Mouse (Mus musculus): ENCODE data around the gene Psmd12. TPM values are rescaled to one million over a fixed set of nuclear protein-coding genes. Genes with fewer than 3 reads are reported as not detected.

Psmd12 gene
- polyA plus RNA-seq (2012; ENCODE audit: insufficient read depth, insufficient read length, missing spikeins): 105 and 113 TPM in 2 replicates

DNA sequence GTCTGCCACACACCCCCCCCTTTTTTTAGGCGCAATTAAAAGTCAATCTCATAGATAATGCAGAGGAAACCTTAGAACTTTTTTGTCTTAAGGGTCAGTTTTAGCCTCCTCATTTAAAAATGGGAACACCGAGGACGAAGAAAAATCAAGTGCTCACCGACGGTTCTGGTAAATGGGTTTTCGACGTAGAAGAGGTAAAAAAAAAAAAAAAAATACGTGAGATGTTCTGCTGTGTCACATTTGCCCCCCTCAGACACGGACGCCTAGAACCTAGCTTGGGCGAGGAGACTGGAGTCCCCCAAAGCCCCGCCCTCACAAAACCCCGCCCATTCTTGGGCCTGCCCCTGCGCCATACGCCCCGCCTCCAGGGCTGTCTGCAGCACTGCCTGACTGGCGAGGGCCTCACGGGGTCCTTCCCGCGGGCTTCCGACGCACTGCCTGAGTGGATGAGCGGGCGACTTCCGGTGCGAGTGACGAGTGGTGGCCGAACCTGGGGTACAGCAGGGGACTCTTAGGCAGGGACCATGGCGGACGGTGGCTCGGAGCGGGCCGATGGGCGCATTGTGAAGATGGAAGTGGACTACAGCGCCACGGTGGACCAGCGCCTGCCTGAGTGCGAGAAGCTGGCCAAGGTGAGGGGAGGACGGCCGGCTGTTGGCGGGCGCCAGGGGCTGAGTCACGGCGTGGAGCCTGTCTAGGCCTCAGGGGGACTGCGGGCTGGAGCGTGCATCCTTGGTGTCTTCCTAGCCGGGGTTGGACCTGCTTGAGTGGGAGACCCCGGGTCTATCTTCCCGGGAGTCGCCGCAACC is at the start of gene Psmd12:
Psmd12 (plus strand) TSS at position 432 of the 809 bp plus-strand sequence.
- H3K4me1 ChIP-seq (ENCODE audit: control insufficient read depth, insufficient read depth, insufficient read length, low read length): peaks cover 7% of the 10 kb centered on the region; the same call in 1 of the 2 replicates
- peak within 1 kb of the TSS; percentile 80 for H3K4me3 ChIP-seq (ENCODE audit: insufficient read depth, low read depth, low read length)
- H3K27ac ChIP-seq (replicated peaks; ENCODE audit: low read depth, low read length): peak within 1 kb of the TSS; percentile 94

DNA sequence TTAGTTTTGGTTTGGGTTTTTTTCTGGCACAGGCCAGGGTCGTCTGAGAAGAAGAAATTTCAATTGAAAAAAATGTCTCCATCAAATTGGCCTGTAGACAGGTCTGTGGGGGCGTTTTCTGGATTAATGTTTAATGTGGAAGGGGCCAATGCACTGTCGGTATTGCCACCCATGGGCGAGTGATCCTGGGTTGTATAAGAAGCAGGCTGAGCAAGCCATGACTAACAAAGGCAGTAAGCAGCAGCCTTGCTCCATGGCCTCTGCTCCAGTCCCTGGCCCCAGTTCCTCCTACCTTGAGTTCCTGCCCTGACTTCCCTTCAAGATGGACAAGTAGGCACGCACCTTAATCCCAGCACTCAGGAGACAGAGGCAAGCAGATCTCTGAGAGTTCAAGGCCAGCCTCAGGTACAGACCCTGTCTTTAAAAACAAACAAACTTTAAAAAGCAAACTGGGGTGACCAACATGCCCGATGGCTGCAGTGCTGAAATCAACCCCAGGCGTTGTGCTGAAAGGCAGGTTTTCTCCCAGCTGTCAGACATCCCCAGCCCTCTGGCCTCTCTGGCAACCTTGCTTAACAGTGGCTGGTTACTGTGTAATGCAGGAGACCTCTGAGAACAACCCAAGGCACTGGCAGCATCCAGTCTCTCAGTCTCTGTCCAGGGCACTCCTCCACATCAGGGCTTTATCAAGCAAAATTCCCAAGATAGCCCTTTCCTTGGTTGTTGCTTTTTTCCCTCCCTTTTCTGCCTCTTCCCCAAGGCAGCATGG is 47.9 kb upstream of the Psmd12 start:
- Histone ChIP-seq H3K4me3 (ENCODE audit: insufficient read depth, low read depth, low read length) (no peak overlapping the region), H3K4me1 (ENCODE audit: control insufficient read depth, insufficient read depth, insufficient read length, low read length) (peaks cover 8% of the 10 kb centered on the region), H3K27ac (replicated peaks; ENCODE audit: low read depth, low read length) (0 out of 2 replicates have a peak overlapping the region, but pooled peaks have one; percentile 12)

DNA sequence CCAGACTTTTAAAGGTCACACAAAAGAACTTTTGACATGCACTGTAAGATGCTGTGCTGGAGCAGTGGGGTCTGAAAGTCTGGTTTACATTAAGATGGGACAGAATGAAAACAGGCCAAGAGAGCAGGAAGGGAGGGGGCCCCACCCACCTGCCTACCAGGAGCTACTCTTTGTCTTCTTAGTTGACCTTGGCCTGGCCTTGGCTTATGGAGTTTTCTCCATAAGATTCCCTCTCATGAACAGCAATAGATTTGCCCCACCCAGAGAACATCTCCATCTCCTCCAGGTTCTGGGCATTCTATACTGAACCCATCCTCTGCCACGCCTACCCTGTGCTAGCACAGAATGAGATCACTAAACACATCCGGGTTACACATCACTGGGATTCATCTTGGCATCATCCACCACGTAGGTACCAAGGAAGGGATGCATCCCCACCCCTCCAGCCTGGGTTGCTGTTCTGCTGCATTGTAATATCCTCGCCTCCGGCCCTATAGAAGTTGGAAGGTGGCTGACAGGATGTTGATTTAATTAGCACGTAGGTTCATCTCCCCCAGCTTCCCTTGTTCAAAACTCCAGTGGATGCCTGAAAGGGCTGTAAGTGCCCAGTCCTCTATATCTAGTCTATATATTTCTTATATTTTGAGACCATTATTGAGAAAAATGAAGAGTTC is 43.4 kb upstream of the Psmd12 start:
- no peak overlapping the region for H3K4me3 ChIP-seq (ENCODE audit: insufficient read depth, low read depth, low read length)
- peaks cover 12% of the 10 kb centered on the region for H3K4me1 ChIP-seq (ENCODE audit: control insufficient read depth, insufficient read depth, insufficient read length, low read length)
- no peak overlapping the region for H3K27ac ChIP-seq (replicated peaks; ENCODE audit: low read depth, low read length)

DNA sequence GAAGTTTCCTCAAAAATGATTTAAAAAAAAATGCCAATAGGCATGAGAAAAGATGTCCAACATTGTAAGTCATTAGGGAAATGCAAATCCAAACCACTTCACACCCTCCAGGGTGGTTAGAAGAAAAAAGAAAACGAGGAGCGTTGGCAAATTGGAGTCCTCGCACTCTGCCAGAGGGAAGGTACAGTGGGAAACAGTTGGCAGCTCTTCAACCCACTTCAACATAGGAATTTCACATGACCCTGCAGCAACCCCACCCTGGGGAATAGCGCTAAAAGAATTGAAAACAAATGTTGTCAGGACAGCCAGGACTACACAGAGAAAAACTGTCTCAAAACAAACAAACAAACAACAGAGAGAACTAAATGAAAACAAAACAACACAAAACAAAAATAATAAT is 41.6 kb upstream of the Psmd12 start:
- Histone ChIP-seq H3K27ac (replicated peaks; ENCODE audit: low read depth, low read length) (no peak overlapping the region), H3K4me3 (ENCODE audit: insufficient read depth, low read depth, low read length) (no peak overlapping the region)

DNA sequence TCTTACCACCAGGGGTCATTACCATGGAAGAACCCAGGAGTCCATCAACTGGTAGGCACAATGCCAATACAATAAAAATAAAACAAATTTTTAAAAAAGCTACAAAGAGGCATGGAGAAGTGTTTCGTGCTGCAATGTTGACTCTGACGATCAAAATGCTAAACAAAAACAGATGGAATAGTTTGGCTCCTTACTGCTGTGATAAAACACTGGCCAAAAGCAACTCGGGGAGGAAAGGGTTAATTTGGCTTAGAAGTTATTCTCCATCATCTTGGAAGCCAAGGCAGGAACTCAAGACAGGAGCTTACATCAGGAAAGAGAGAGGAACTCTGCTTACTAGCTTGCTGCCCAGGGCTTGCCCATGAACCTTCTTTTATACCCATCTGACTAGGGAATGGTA is 41.1 kb upstream of the Psmd12 start:
- H3K4me3 ChIP-seq (ENCODE audit: insufficient read depth, low read depth, low read length): no peak overlapping the region
- H3K4me1 ChIP-seq (ENCODE audit: control insufficient read depth, insufficient read depth, insufficient read length, low read length): peaks cover 7% of the 10 kb centered on the region; the same call in 1 of the 2 replicates
- no peak overlapping the region for H3K27ac ChIP-seq (replicated peaks; ENCODE audit: low read depth, low read length)

More for the DNA sequence above, 41.6 kb upstream of the Psmd12 start:
- H3K4me1 ChIP-seq (ENCODE audit: control insufficient read depth, insufficient read depth, insufficient read length, low read length): peaks cover 7% of the 10 kb centered on the region; the same call in 1 of the 2 replicates

DNA sequence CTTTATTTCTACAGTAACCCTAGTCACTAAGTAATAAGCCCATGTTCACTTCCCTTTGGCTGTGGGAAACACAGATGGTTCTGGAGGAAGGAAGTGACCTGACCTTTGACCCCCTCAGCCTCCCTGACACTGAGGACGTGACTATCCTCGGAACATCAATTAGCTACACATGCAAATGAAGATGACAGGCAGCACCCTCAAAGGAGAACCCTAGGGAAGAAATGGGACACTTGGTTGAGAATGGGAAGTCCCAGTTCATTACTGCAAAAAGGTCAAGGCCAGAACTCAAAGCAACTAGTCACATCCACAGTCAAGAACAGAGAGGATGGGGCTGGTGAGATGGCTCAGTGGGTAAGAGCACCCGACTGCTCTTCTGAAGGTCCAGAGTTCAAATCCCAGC is 38.2 kb upstream of the Psmd12 start:
- Histone ChIP-seq H3K4me1 (ENCODE audit: control insufficient read depth, insufficient read depth, insufficient read length, low read length) (peaks cover 7% of the 10 kb centered on the region), H3K27ac (replicated peaks; ENCODE audit: low read depth, low read length) (0 out of 2 replicates have a peak overlapping the region, but pooled peaks have one; percentile 2), H3K4me3 (ENCODE audit: insufficient read depth, low read depth, low read length) (no peak overlapping the region)

DNA sequence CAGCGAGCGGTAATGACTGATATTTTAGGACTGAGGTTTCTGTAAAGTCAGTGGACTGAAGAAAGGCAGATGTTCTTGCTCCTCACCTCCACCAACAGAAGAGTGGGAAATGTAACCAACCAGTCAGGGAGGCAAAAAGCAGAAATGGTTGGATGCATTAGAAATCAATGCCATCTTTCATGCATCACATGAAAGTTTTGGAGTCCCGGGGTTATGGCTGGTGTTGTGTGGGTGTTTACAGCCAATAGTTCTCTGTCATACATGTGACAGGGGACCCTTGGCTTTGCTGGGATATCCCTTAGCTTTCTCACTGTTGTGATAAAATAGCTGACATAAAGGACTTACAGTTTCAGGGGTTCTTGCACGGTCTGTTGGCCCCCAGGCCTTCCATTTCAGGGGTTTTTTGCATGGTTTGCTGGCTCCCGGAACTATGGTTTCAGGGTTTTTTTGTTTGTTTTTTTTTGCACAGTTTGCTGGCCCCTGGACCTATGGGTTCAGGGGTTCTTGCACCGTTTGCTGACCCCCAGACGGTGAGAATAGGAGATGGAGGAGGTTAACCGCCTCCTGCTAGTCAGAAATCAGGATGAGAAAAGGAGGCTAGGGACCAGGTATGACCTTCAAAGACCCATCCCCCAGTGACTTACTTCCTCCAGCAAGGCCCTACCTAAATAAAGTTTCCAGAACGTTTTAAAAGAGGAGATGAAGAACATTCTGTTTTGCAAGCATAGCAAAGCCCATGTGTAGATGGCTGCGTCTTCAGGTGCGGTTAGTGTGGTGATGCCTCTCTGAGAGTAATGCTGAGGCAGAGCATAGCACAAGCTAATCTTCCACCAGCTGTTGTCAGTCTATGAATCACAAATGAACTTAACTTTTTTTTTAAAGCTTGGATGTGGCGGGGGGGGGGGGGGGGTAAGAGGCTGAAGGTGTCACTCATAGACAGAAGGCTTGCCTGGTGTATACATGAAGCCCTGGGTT is 35.9 kb upstream of the Psmd12 start:
- no peak overlapping the region for H3K27ac ChIP-seq (replicated peaks; ENCODE audit: low read depth, low read length)
- H3K4me1 ChIP-seq (ENCODE audit: control insufficient read depth, insufficient read depth, insufficient read length, low read length): peaks cover 12% of the 10 kb centered on the region
- H3K4me3 ChIP-seq (ENCODE audit: insufficient read depth, low read depth, low read length): no peak overlapping the region

DNA sequence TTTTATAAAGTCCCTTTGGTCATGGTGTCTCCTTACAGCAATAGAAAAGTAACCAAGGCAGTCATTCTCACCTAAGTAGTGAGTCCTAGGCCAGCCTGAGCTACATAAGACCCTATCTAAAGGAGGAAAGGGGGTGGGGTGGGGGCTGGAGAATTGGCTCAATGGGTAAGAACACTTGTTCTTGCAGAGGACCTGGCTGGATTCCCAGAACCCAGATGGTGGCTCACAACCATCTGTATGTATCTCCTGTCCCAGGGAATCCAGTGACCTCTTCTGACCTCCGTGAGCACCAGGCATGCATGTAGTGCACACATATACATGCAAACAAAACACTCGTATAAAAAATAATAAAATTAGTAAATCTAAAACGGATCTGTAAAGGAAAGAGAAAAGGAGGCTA is 33.6 kb upstream of the Psmd12 start:
- peaks cover 30% of the 10 kb centered on the region for H3K4me1 ChIP-seq (ENCODE audit: control insufficient read depth, insufficient read depth, insufficient read length, low read length)
- H3K27ac ChIP-seq (replicated peaks; ENCODE audit: low read depth, low read length): no peak overlapping the region
- H3K4me3 ChIP-seq (ENCODE audit: insufficient read depth, low read depth, low read length): no peak overlapping the region

DNA sequence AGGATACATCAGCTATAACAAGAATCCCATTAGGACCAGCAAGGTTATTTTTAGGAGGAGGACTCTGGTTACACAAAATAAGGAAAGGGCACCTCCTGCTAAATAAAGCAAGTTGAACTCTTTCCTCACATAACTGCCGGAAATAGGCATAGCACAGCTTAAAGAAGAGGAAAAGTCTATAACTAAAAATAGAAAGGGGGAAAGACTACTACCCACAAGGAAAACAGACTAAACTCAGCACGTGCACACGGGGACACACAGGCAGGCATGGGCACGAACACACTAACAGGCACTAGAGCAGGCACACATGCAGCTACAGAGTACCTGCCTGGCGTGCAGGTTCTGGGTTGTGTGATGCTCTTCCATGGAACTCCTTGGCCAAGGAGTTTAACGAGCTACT is 32.6 kb upstream of the Psmd12 start:
- Histone ChIP-seq H3K4me3 (ENCODE audit: insufficient read depth, low read depth, low read length) (no peak overlapping the region), H3K27ac (replicated peaks; ENCODE audit: low read depth, low read length) (0 out of 2 replicates have a peak overlapping the region, but pooled peaks have one; percentile 17), H3K4me1 (ENCODE audit: control insufficient read depth, insufficient read depth, insufficient read length, low read length) (peaks cover 39% of the 10 kb centered on the region)

DNA sequence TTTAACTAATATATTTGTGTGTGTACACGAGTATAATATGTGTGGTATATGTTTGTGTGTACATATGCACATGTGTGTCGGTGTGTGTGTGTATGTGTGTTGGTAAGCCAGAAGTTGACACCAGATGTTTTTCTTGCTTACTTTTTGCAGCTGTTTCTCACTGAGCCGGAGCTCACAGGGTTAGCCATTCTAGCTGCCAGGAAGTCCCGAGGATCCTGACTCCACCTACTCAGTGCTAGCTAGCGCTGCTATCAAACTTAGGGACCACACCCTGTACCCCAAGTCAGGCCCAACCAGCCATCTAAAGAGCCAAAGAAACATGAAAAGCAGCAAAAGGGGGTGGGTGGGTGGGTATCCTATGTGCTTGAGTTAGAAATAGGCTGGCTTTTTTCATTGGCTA is 31.9 kb upstream of the Psmd12 start:
- H3K27ac ChIP-seq (replicated peaks; ENCODE audit: low read depth, low read length): peak overlapping the region; percentile 60; the same call in 1 of the 2 replicates
- H3K4me3 ChIP-seq (ENCODE audit: insufficient read depth, low read depth, low read length): no peak overlapping the region
- peaks cover 40% of the 10 kb centered on the region for H3K4me1 ChIP-seq (ENCODE audit: control insufficient read depth, insufficient read depth, insufficient read length, low read length)

DNA sequence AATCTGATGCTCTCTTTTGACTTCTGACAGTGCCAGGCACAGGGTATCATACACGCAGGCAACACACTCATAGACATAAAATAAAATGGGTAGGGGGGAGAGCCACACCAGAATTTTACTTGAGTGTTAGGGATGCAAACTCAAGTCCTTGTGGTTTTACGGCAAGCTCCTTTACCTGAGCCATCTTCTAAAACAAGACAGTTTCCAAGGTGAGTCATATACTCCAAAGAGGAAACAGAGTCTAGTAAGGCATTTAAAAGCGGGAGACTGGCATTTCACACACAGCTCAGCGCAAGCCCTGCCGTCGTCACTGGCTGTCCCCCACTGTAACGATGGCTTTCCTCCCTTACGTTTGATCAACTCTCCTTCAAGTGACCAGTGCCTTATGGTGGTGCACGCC is 31.4 kb upstream of the Psmd12 start:
- no peak overlapping the region for H3K4me3 ChIP-seq (ENCODE audit: insufficient read depth, low read depth, low read length)
- peak overlapping the region; percentile 60; the same call in 1 of the 2 replicates for H3K27ac ChIP-seq (replicated peaks; ENCODE audit: low read depth, low read length)
- H3K4me1 ChIP-seq (ENCODE audit: control insufficient read depth, insufficient read depth, insufficient read length, low read length): peaks cover 40% of the 10 kb centered on the region

DNA sequence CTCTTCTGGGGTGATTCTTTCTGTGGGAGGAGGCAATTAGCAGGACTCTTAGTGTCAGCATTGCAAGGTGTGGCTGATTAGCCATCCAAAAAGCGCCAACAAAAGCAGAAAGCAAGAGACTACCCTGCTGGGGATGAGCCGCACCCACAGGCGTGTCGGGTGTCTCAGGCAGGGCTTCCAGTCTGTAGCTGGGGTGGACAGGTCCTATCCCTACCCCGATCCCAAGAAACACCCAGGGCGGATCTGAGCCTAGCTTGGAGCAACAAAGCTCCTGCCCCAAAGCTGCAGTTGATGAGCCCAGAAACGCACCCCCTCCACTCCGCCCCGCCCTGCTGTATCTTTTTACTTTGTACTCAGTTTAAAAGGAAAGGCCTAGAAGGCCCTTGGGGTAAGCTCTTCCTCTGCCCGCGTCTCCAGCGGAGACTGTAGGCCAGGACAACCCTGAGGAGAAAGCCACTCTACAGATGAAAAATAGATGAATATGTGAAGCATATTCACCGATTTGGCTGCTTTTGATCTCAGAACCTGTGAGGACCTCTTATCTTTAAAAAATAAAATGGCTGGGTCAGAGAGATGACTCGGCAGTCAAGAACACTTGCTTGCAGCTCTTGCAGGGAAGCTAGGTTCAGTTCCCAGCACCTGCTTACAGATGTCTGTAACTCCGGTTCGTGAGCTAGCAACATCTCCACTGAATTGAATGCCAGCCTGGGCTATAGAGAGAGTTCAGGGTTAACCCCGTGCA is 29.9 kb upstream of the Psmd12 start:
- Histone ChIP-seq H3K4me3 (ENCODE audit: insufficient read depth, low read depth, low read length) (peak overlapping the region; percentile 7; the same call in 1 of the 2 replicates), H3K4me1 (ENCODE audit: control insufficient read depth, insufficient read depth, insufficient read length, low read length) (peaks cover 40% of the 10 kb centered on the region), H3K27ac (replicated peaks; ENCODE audit: low read depth, low read length) (peak overlapping the region; percentile 44)

DNA sequence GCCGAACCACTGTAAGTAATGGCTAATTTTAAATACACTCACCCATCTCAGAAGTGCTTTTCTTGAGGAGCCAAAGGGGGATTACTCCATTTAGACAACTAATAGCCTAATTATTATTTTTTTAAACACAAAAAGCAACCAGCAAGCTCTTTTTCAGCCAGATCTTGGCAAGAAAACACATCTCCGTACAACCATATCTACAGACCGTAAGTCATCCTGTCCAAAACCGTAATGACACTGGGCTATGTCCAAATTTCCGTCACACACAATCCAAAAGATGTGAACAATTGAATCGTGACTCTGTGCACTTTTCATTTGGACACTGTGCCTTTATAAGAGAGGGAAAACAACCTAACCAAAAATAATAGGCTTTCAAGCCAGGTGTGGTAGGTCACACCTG is 29.2 kb upstream of the Psmd12 start:
- H3K4me1 ChIP-seq (ENCODE audit: control insufficient read depth, insufficient read depth, insufficient read length, low read length): peaks cover 40% of the 10 kb centered on the region
- no peak overlapping the region for H3K4me3 ChIP-seq (ENCODE audit: insufficient read depth, low read depth, low read length)
- H3K27ac ChIP-seq (replicated peaks; ENCODE audit: low read depth, low read length): peak overlapping the region; percentile 46

Measured in brown adipose tissue, adult 24 weeks (tissue).